Mouse (Mus musculus): ENCODE measurements around the gene Obox8.

- no peak for TF ChIP-seq CTCF (IDR thresholded peaks at IDR 0.05; ENCODE audit: low read depth)
- no peak for TF ChIP-seq EP300 (IDR thresholded peaks at IDR 0.05; ENCODE audit: low read depth)
Measured at GRCm38 (mm10) chr7:14333457-14333856, at the start of gene Obox8.
